8 mouse cellular contexts compared by ENCODE assay signal in the genomic region with DNA sequence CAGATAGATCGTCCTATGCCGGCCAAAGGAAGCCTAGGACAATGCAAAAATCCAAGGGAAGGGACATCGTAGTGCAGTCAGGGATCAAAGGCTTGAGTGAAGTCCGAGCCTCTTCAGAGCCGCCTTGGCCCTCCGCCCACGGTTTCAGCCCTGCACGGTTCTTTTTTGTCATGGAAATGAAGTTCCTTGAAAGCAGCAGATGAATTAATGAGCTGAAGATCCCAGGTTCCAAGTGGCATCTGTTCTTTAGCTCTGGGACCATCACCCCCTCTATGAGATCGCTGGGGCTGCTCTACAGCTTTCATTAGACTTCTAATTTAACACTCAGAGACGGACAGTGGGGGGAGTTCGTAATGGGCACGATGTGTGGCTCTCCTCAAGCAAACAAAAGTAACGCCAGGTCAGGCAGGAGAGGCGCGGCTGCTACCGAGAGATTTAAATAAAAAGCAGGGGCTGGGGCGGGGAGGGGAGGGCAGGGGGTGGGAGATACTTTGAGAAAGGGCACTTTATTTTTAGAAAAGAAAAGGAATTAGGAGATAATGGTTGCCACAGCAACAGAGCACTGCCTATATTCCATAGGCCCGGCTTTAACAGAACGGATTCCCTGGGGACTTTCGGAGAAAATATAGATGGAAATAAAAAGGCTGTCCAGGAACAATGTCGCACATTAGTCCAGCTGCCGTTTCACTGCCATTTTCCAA.
DNase-seq lines count a peak whose midpoint lies in the region; ATAC-seq lines count a peak whose summit lies in the region.

No protein-coding gene starts in this region.

- H3K4me2 ChIP-seq in limb, embryonic 15.5 days, result 0 out of 2 replicates have a peak overlapping the region, but pooled peaks have one; percentile 10

- H3K4me1 ChIP-seq in limb, embryonic 15.5 days, result peaks cover 3% of the 10 kb centered on the region; the same call in 1 of the 2 replicates

- peak; percentile 57 to 64 for DNase-seq in cerebellum, postnatal 14 days
- DNase-seq in cerebellum, adult 18-20 months, result no peak
- peak; percentile 69 for DNase-seq in right cerebral cortex, postnatal 4 days
- no peak for DNase-seq in right cerebral cortex, postnatal 14 days
- no peak for DNase-seq in spleen, postnatal 4 days (ENCODE audit: low spot score in 2 of 2)
- no peak for DNase-seq in left cerebral cortex, postnatal 36 days (ENCODE audit: low spot score in 2 of 2)
- DNase-seq in T-cell, adult 2 months (ENCODE audit: low spot score), result no peak

- no peak overlapping the region for H3K9ac ChIP-seq in limb, embryonic 15.5 days

- no peak for ATAC-seq in limb, embryonic 15.5 days (ENCODE audit: insufficient number of reproducible peaks, low FRiP score, low TSS enrichment, low read depth)

- no peak overlapping the region for H3K4me3 ChIP-seq in limb, embryonic 15.5 days

- no peaks in the 10 kb centered on the region for H3K9me3 ChIP-seq in limb, embryonic 15.5 days

- 16% methylated on average over 22 of the region's 22 CpGs for WGBS in limb, embryonic 15.5 days

- intact Hi-C loops in left cerebral cortex, postnatal 36 days (cut with DNase I), result no loop called here

- H3K27ac ChIP-seq in limb, embryonic 15.5 days, result no peak overlapping the region

- no peaks in the 10 kb centered on the region for H3K36me3 ChIP-seq in limb, embryonic 15.5 days

- no peaks in the 10 kb centered on the region for H3K27me3 ChIP-seq in limb, embryonic 15.5 days

Comparison
In these comparisons a context has a peak if more than half of its experiments do, and no peak if none do; other contexts are left out.
1. DNase-seq: peak in cerebellum, postnatal 14 days (2 of 2) and right cerebral cortex, postnatal 4 days (single experiment); none in cerebellum, adult 18-20 months (0 of 2), right cerebral cortex, postnatal 14 days (single experiment), spleen, postnatal 4 days (0 of 2), left cerebral cortex, postnatal 36 days (0 of 2) and T-cell, adult 2 months (single experiment).